Mouse (Mus musculus) stomach, postnatal 0 days (tissue): ENCODE data around the gene L2hgdh.

Experiments used
- CTCF ChIP-seq: IDR thresholded peaks from 2 replicates; pipeline ENCODE4 v1.5.1; 2016; ENCODE audit warnings: antibody characterized with exemption, low read depth, mild to moderate bottlenecking, moderate library complexity
- EP300 ChIP-seq: optimal IDR thresholded peaks from 2 replicates; pipeline ENCODE3; 2016; ENCODE audit warnings: antibody characterized with exemption

GRCm38 (mm10) chr12:69732221-69732620 is 7.5 kb upstream of the L2hgdh start:
- TF ChIP-seq CTCF (no peak), EP300 (no peak)
